Mouse (Mus musculus) gastrocnemius, postnatal 25 days (tissue): ENCODE results near the gene Ndufb5. TPM values are rescaled to one million over a fixed set of nuclear protein-coding genes. Genes with fewer than 3 reads are reported as not detected.
"Not testable (repeated sequence)": the region's sequence is repeated elsewhere in the genome, so short reads cannot be mapped to it uniquely, and the experiment has no call there.

Experiments
- DNase-seq: peaks from one replicate; pipeline ENCODE4 v3.0.0; 2022
- total RNA-seq, 2 experiments: library from RNA; stranded (reverse); gene quantifications; 1 replicate in 1 of 2; 2 replicates in 1 of 2; pipeline ENCODE4 v1.2.3; 2021

Ndufb5 gene
- total RNA-seq, 2 experiments from 2014 or later: 583 to 623 TPM

DNA sequence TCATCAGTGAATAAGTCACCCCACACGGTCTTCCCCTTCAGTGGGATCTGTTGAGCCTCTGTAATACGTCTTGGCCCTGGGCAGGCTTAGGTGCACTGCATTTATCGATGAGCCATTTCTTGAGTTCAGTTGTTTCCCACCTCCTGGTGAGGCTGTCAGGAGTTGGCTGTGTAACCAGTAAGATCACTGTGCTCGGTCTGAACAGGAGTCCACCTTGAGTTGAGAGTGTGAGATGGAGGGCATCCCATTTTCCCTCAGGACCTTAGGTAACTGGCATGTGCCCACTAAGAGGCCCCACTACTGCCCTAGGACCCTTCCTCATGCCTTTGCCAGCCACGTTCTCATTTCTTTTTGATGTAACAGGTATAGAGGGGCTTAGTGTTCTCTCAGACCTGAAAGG lies 10.8 kb upstream of the Ndufb5 start:
- DNase-seq: no peak

DNA sequence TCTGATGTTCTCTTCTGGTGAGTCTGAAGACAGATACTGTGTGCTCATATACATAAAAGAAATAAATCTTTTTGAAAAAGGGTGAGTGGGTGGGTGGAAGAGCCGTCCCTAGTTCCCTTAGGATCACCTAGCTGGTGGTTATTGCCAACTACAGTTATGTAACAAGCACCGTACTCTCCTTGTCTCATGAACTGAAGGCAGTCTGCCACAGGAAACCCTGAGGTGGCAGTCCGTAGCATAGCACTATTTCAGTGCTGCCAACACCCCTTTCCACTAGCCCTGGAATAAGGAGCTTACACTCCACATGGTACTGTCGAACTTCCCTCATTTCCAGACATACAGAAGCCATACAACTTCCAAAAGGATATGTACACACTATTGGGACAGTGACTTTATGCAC lies 8.9 kb upstream of the Ndufb5 start:
- DNase-seq: no peak

DNA sequence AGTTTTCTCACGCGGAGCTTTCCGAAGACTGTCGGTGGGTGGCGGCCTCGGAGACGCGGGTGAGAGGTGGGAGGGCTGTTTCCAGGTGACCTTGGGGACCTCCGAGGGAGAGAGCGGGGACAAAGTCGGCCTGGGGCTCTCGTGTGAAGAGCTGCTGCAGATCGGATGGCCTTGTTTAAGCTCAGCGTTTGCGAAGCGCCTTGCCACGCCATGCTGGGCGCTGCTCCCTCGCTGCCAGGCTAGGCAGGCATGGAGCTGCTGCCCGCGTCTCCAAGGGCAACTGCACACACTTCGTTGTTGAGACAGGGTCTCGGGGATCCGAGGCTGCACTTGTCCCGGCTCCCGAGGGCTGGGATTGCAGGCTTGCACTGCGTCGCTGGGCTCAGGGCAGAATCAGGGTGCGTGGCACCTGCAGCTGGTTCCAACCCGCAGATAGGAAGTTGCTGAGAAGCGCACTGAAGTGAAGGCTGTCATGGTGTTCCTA lies 424 bp downstream of the Ndufb5 start, which contains the start of gene Mrpl47:
TSS of gene Mrpl47 (minus strand) at position 434 of the 484 bp plus-strand sequence.
- peak; percentile 11 for DNase-seq

DNA sequence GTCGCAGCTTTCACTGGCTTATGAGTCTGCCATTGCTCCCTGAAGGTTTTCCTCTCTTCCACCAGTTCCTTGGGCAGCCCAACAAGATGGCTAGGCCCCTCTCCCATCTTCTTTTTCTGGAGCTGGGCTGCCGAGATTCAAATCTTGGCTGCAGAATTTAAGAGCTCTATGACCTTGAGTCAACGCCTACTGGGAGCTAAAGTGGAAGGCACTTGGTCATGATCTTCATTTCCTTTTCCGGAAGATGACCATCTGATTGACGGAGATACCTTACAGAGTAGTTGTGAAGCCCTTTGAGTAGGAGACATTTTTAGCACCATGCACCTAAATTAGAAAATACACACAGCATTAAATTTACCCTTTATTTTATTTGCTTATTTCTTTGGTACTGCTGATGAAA lies 1.8 kb downstream of the Ndufb5 start:
- DNase-seq: no peak

DNA sequence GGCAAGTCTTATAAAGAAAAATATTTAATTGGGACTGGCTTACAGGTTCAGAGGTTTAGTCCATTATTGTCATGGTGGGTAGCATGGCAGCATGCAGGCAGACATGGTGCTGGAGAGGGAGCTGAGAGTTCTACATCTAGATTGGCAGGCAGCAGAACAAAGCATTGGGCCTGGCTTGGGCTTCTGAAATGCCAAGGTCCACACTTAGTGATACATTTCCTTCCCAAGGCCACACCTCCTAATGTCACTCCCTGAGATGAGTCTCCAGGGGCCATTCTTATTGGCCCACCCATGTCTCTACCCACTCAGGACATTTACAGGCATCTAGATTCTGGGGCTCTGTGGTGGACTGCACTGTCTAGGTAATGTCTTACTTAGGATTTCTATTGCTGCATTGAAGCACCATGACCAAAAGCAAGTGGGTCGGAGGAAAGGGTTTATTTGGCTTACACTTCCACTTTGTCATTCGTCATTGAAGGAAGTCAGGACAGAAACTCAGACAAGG lies 5.5 kb downstream of the Ndufb5 start:
- DNase-seq: no peak

DNA sequence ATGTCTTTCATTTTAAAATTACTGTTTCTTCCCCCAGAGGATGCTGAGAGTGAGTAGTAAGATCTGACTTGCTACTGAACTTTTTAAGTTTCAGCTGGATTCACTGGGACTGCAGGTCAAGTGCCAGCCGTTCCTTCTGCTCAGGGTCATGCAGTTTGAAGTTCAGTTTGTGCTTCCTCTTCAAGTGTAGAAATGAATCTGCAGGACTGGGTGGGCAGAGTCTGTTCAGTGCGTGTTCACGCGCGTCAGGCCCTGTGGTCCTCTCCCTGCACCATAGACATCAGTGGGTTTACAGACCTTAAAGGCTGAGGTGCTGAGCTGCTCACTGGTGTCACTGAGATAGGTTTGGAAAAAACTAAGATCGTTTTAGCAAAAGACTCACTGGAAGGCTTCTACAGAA lies 8.2 kb downstream of the Ndufb5 start:
- no peak for DNase-seq

DNA sequence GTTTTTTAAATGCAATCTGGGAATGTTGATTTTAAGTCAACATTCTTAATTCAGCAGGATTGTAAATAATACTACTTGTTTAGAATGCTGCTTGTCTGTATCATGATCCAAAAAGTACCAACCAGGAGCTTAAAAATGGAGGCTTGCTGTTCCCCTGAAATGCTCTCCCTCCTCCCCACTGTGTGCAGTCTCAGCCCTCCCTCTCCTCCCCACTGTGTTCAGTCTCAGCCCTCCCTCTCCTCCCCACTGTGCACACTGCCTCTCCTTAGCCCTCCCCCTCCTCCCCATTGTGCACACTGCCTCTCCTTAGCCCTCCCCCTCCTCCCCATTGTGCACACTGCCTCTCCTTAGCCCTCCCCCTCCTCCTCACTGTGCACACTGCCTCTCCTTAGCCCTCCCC lies 8.6 kb downstream of the Ndufb5 start:
- DNase-seq: not testable (repeated sequence)

DNA sequence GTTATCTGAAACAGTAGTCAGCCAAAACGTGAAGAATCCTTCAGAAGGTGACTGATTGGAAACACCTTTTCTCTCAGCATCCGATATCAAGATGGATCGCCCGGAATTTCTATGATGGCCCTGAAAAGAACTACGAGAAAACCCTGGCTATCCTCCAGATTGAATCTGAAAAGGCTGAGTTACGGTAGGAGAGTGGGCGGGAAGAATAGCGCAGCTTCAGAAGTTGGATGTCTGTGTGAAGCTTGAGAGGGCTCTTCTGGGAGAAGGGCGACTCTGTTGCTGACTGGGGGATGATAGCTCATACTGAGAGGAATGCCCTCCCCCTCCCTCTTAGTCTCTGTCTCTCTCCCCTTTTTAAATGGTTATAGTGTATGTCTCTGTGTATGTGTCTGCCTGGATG lies 11.6 kb downstream of the Ndufb5 start:
- no peak for DNase-seq

DNA sequence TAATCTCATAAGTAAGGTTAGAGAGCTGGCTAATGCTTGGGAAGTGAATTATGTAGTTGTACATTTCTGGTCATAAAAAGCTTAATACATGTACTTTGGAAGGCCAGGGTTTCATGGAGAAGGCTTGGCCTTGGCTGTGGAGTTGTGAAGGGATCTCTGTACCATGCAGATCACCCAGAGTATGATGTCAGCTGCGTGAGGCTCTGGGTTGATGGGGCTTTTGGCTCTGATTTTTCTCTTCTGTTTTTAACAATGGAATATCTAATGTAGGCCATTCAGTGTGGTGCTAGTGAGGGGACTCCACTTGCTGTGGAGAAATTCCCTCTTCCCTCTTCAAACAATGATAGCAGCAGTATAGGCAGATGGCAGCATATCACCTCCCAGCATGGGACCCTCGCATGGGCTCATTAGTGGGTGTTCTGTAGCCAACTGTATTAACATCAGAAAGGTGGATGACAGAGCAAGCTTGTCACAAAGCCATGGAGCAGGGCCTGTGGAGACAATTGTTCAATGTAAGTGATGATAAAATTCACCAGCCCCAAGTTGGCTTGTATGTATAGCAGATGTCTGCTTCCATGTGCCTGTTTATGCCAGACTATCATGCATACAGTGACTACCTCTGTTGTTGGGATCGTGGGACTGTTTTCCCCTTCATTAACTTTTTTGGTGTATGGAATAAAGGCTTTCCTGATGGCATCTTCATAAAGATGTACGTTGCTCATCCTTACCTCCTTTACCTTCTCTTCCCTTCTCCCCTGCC lies 13.2 kb downstream of the Ndufb5 start:
- no peak for DNase-seq

DNA sequence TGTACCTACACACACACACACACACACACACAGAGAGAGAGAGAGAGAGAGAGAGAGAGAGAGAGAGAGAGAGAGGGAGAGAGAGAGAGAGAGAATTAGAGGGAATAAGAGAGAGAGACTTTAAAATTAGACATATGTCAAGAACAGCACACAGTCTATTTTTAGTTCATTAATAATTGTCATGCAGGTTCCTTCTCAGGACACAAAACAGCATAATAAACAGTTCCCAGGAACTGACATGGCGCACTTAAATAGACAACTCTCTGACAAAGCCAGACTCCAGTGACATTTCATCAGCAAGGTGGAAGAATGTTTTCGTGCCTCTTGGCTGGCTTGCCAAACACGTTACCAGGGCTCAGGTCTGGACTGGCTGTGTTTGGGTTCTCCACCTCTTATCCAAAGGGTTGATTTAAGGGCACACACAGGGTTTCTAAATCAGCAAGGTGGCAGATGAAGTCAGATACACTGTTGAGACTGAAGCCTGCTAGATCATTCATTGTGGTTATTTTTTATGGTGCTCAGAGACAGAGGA lies 17.7 kb downstream of the Ndufb5 start:
- no peak for DNase-seq

DNA sequence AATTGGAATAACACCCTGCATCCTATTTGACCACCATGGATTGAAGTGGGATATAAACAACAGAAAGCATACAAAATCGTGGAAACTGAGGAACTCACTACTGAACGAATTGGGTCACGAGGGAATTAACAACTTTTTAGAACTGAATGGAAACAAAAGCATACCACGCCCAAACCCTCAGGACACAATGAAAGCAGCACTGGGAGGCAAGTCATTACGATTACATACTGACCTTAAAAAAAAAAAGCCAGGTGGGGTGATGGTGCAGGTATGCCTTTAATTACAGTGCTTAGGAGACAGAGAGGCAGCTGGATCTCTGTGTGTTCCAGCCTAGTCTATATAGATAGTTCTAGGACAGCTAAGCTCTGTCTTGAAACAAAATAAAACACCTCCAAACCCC lies 22.4 kb downstream of the Ndufb5 start:
- DNase-seq: no peak

DNA sequence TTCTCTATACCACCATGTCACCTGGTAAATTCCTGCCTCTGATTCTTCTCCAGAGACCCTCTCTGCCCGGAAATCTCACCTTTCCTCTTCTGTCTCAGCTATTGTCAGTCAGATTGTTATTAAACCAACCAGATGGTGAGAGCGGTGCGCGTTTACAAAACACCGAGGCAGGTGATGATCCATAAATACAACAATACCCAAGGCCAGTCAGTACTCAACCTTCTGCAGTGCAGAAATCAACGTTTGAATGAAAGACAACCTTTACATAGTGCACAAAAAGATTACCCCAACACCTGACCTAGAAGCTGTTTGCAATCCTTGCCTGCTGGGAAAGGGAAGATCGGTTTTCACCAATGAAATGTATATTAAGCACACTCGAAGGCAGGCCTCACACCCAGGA lies 26.2 kb downstream of the Ndufb5 start:
- no peak for DNase-seq

DNA sequence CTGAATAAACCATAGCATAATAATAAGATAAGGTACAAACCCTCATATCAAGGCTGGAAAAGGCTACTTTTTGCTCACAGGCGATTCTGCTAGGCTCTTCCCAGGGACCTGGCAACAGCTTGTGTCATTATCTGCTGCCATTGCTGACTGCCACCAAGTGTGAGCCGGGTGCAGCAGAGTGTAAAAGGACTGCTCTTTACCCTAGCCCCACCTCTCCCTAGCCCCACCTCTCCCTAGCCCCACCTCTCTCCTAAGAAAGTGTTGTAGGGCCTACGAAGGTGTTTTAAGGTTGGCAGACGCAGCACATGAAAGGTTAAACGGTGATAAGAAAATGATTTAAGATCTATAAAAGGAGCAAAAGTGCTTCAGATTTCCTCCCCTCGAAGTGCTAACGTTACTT lies 27.1 kb downstream of the Ndufb5 start:
- no peak for DNase-seq

DNA sequence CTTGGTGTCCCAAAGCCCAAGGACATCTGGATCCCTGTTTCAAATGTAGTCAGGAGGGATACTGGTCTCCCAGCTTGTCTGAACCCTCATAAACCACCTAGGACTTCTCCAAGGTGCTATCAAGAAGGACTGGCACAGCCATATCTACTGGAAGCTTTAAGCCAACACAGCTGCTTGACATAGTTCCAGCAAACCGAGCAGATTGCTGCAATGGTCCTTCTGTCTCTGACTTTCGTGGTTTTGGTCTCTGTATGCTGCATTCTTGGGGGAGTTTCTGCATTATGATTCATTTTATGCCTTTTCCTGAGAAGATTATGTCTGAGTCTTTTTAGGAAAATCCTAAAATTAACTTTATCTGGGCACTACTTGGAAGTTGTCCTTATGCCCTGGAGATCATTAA lies 34.0 kb downstream of the Ndufb5 start:
- DNase-seq: no peak

Other genes starting within 250 kb of the Ndufb5 start
- gene Kcnmb3, start 244.8 kb upstream of the Ndufb5 start, total RNA-seq: not detected
- 10 to 100 TPM; 20.6 to 26.3 TPM for gene Zfp639, start 226.7 kb upstream of the Ndufb5 start, total RNA-seq
- gene Mfn1, start 207.5 kb upstream of the Ndufb5 start, total RNA-seq: 100 to 1,000 TPM; 184 to 204 TPM
- gene Gnb4, start 120.4 kb upstream of the Ndufb5 start, total RNA-seq: 1 to 10 TPM; 6.2 to 7.9 TPM
- gene Actl6a, start 30.7 kb upstream of the Ndufb5 start, total RNA-seq: 10 to 100 TPM; 14.8 to 16.8 TPM
- 10 to 100 TPM; 30.5 to 33.2 TPM for gene Mrpl47, start 615 bp downstream of the Ndufb5 start, total RNA-seq
- gene Usp13, start 80.6 kb downstream of the Ndufb5 start, total RNA-seq: 100 to 1,000 TPM; 200 to 220 TPM